Mouse (Mus musculus) A20 (cell line): ENCODE results near the gene Tsfm.

Experiments
- DNase-seq: peaks from one replicate; pipeline ENCODE4 v3.0.0-alpha.2; 2011; ENCODE audit warnings: low read depth, low spot score

Gene Tsfm

GRCm38 (mm10) chr10:126987183-126988118, 43.2 kb downstream of the Tsfm start:
- no peak for DNase-seq

GRCm38 (mm10) chr10:126986541-126986961, 44.1 kb downstream of the Tsfm start:
- no peak for DNase-seq

DNA sequence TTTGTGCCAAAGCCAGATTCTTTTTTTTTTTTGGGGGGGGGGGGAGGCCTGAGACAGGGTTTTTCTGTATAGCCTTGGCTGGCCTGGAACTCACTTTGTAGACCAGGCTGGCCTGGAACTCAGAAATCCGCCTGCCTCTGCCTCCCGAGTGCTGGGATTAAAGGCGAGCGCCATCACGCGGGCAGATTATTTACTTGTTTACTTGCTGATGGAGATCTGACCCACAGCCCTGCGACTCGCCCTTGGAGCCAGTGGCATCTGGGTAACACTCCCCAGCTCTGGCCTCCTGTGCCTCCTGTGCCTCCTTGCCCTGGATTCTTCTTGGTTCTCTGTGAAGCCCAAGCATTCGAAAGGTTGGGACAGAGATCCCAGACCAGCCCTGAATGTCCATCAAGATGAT, 45.1 kb downstream of the Tsfm start:
- DNase-seq = no peak

DNA sequence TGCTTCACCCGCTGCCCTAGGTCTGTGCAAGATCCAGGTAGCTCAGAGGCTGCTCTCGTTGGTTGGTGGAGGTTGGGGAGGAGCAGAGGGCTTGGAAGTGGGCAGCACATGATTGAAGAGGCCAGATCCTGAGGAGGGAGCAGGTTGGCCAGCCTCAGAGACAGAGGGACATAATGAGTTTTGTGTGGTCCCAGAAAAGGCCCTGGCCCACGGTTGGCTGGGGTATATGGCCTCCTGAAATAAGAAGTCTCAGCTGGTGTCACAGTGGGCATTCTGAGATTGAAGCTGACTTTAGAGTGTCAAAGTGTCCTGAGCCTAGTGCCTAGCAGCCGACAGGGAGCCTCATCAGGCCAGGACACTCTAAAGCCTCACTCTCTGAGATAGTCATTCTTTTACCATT, 45.5 kb downstream of the Tsfm start:
- DNase-seq = no peak

DNA sequence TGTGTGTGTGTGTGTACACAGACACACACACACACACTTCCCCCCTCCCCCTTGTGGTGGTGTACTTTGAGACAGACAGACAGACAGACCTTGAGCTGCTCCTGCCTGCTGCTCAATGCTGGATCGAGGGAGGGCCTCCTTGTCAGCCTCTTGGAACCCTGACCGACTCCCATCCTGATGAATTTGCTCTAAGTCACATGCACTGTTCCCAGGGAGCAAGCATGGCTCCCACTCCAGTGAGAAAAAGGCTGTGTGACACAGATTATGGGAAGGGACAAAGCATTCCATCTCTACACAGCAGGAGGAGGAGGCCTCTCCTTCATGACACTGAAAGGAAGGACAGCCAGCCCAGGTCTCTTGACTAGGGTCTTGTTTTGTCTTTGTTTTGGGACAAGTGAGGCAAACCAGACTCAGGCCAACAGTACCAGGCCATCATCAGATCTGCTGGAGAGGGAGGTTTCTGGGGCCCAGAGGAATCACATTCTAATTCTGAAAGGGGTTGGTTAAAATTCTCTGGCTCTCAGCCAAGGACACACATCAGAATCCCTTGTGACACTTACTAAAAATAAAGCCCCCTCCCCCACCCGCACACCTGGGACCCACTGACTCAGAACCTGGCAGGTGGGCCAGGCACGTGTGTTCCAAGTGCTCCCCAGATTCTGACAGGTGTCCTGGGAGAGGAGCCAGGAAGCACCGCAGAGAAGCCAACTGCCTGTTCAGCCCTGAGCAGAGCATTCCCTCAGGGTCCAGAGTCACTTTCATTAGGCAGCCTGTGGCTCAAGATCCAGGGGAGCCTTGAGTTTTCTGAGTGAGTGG, 46.2 kb downstream of the Tsfm start:
- peak; percentile 24 for DNase-seq

- no peak for DNase-seq
These were observed 47.4 kb downstream of the Tsfm start for GRCm38 (mm10) chr10:126983193-126983725.

DNA sequence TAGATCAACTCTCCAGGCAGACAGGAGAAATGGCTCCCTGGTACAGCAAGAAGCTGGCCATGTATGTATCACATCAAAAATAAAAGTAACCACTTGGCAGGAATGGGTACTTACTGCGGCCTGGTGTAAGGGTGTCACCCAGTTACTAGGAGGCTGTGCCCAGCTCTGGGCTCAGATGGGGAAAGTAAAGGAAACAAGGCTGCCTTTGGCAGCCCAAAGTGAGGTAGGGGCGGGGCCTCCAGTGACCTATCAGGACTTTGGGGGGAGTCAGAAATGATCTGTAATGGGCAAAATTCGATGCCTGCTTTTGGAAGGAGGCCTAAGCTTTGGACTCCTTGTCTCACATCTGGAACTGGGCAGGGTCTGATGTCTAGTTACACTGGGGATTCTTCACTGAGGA, 48.9 kb downstream of the Tsfm start:
- DNase-seq = no peak

DNA sequence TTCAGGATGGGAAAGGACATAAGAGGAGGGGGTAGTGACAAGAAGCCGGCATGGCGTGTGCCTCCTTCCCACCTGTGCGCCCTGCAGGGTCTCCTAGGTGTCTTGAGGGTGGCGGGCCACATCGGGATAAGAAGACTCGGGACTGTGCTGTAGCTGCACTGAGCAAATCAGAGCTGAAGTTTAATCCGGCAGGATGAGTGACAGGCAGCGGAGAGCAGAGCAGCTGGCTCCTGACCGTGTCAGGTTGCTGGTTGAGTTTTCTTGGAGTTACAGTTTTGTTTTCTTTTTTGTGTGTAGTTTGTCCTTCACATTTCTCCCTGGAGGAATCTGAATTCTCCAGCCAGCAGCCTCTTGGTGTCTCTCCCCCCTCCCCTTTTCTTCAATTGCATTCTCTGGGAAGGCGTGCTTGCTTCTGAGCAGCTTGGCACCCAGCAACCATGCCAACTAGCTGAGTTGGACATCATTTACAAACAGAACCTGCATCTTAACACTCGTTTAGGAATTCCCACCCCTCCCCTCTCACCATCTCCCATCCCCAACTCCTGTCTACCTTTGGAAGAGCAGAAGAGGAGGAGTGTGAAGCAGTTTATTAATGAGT, 49.6 kb downstream of the Tsfm start:
- no peak for DNase-seq

- DNase-seq = no peak
These were observed 50.3 kb downstream of the Tsfm start for GRCm38 (mm10) chr10:126980221-126980932.

DNA sequence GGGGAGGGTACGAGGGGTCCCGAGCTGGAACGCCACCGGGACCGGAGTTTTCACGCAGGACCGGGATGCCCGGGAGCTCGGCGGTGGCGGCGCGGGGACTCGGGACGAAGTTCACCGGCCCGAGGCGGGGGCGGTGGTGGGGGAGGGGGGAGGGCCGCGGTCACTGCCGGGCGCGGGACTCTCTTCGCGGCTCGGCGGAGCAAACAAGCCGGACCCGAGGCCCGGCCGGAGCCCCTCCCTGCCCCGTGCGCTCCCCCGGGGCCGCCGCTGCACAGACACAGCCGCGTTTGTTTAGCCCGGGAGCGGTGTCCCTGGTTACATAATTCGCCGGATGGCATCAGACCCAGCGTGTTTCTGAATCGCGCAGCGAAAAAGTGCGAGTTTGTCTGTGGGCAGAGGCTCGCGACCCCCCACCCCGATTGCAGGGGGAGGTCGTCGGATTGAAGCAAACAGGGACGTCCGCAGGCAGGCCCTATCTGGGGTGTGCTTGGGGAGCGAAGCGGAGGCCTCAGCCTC, 50.9 kb downstream of the Tsfm start:
- peak; percentile 44 for DNase-seq

- peak; percentile 75 for DNase-seq
These were observed 51.5 kb downstream of the Tsfm start for GRCm38 (mm10) chr10:126979121-126979635.

DNA sequence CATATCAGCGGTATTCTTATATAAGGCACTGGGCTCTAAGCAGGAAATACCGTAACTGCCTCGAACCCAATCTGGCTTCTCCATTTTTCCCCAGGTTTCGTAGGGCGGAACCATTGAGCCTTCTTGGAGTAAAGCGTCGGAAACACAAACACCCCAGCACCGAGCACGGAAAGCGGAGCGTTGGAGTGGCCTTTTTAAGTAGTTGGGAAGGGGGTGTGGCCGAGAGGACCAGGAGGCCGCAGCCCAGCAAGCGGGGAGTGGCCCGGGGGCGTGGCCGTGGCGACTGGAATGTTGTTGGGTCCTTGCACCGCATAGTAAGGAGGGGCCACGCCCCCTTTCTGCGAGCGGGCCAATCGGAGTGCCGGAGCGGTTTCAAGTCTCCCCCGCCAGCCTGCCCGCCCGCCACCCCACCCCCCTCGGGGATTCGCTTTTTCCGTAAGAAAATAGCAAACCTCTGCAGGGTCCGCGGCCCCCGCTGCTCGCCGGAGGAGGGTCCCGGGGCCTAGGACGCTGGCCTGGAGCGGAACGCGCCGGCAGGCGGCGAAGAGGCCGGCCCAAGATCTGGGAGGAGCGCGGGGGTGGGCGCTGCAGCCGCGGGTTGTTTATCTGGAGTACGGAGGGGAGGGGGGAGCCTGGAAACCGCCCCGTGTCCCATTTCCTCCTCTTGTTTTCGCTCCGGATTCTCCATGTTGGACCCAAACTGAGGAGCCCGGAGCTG, 52.2 kb downstream of the Tsfm start, which contains the start of gene Ctdsp2:
TSS of gene Ctdsp2 (plus strand) at position 441 of the 718 bp plus-strand sequence.
- DNase-seq = peak; percentile 98

DNA sequence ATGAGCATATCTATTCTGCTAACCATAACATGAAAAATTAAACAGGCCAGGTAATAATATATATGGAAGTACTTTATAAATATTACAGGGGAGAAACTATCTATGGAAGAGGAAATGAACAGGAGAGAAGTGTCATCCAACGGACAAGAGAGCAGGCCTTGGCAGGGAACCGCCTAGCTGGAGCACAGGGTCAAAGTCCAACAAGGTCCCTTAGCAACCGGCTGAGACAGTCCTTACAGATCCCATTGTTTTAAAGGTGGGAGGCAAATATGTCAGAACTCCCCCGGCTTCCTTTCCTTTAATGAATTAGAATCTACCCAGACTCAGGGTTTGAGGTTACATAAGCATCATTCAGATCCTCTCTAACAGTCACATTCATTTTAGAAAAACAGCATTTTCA, 53.6 kb downstream of the Tsfm start:
- DNase-seq = no peak

GRCm38 (mm10) chr10:126975706-126976105, 54.9 kb downstream of the Tsfm start:
- DNase-seq = no peak

- no peak for DNase-seq
These were observed 57.7 kb downstream of the Tsfm start for GRCm38 (mm10) chr10:126972988-126973387.

DNA sequence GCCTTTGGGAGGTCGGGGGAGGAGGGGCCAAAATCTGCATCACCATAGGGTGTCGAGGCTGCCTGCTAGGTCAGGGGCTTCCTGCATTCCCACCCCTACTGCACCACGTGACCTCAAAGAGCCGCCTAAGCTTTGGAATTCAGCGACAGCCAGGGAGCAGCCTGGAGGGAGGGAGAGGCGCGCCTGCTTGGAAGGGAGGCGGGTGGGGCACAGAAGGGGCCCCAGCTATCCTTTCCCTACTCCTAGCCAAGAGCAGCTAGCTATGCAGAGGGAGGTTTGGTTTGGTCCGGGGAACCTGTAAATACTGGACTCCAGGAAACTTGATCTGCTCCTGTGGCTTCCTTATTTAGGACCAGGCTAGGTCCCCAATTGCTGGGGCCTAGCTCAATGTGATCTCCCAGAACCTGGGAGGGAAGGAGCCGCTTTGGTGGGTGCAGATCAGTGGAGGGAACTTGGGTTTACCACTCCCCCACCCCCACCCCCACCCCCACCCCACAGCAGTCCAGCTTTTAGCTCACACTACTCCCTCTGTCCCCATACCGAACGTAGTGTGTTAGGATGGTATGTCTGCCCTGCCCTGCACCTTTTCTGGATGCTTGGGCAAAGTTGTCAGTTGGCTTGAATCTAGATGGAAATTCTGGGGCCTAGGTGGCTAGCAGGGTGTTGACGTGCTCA, 58.5 kb downstream of the Tsfm start:
- no peak for DNase-seq

- no peak for DNase-seq
These were observed 59.1 kb downstream of the Tsfm start for GRCm38 (mm10) chr10:126971363-126972050.

- DNase-seq = peak; percentile 23
These were observed 66.8 kb downstream of the Tsfm start for GRCm38 (mm10) chr10:126963821-126964220.

DNA sequence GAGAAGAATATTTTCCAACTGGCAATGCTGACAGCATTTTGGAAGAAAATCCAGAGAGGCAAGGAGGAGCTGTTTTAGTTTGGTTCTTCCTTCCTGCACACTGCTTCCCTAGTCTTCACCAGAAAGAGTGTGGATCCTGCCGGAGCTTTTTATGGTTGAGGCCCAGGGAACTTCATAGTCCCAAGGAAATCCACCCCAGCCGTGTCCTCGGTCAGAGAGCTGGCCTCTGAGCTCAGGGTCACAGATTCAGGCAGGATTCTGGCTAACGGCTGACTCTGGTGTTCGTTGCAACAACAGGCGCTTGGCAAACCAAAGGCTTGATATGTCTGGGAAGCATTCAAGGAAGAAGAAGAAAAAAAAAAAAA, 67.7 kb downstream of the Tsfm start:
- no peak for DNase-seq
